Mouse (Mus musculus) embryonic facial prominence, embryonic 14.5 days (tissue): ENCODE measurements around the gene Zfp697. TPM values are rescaled to one million over a fixed set of nuclear protein-coding genes. Genes with fewer than 3 reads are reported as not detected.
"Not testable (repeated sequence)": the region's sequence is repeated elsewhere in the genome, so short reads cannot be mapped to it uniquely, and the experiment has no call there.

Experiments
- ATAC-seq: fragments of 200-750 bp; cut with Nextera tagmentation; 2 replicates; pipeline ENCODE4 v1.8.0; 2017; ENCODE audit warnings: low read depth, moderate number of reproducible peaks, moderate TSS enrichment
- DNase-seq: peaks from one replicate; pipeline ENCODE4 v3.0.0-alpha.2; 2015; ENCODE audit warnings: low spot score
- H3K27ac ChIP-seq: fragments of 300-500 bp; sonication (generic); replicated peaks from 2 replicates; pipeline ENCODE4 v1.5.1; 2014; ENCODE audit warnings: low read depth, mild to moderate bottlenecking, low read length, moderate library complexity
- H3K27me3 ChIP-seq: fragments of 300-500 bp; sonication (generic); replicated peaks from 2 replicates; pipeline ENCODE4 v1.6.1; 2014; ENCODE audit warnings: low read length; ENCODE audit not compliant: control insufficient read depth, insufficient read depth
- H3K36me3 ChIP-seq: fragments of 300-500 bp; sonication (generic); 2 replicates; pipeline ENCODE4 v1.6.1; 2014; ENCODE audit warnings: low read length, mixed read lengths; ENCODE audit not compliant: control insufficient read depth, insufficient read depth
- H3K4me1 ChIP-seq: fragments of 300-500 bp; sonication (generic); 2 replicates; pipeline ENCODE4 v1.6.1; 2014; ENCODE audit warnings: antibody characterized with exemption, low read length; ENCODE audit not compliant: control insufficient read depth, insufficient read depth
- H3K4me2 ChIP-seq: fragments of 300-500 bp; sonication (generic); 2 replicates; pipeline ENCODE4 v1.6.1; 2014; ENCODE audit warnings: low read depth, mild to moderate bottlenecking, low read length, moderate library complexity, mixed read lengths
- H3K4me3 ChIP-seq: fragments of 300-500 bp; sonication (generic); 2 replicates; pipeline ENCODE4 v1.5.1; 2014; ENCODE audit warnings: low read depth, mild to moderate bottlenecking, low read length
- H3K9ac ChIP-seq: fragments of 300-500 bp; sonication (generic); 2 replicates; pipeline ENCODE4 v1.6.1; 2014; ENCODE audit warnings: low read depth, mild to moderate bottlenecking, low read length, moderate library complexity, mixed read lengths
- H3K9me3 ChIP-seq: fragments of 300-500 bp; sonication (generic); 2 replicates; pipeline ENCODE4 v1.6.1; 2016; ENCODE audit warnings: low read length; ENCODE audit not compliant: control insufficient read depth
- WGBS: fragments of 180-500 bp; shearing (Covaris S2); extraction: QIAGEN DNeasy Blood & Tissue Kit; methylation state at CpG from one replicate; pipeline ENCODE4 v1.1.7; 2014; 5-methylcytosine and 5-hydroxymethylcytosine counted together
- polyA plus RNA-seq: library from polyadenylated mRNA; unstranded; fragments of >200 nt; fragmentation: Nextera tagmentation; extraction: Ambion mirVana; gene quantifications from 2 replicates; pipeline ENCODE4 v1.2.1, GENCODE M21; 2014

Gene Zfp697
- polyA plus RNA-seq, result 4.8 and 6.2 TPM in 2 replicates

GRCm38 (mm10) chr3:98382246-98382939 lies at the start of gene Zfp697:
Gene Zfp697 (plus strand): TSS chr3:98382461.
- peaks cover 6% of the 10 kb centered on the region for H3K4me1 ChIP-seq
- peak within 1 kb of the TSS; percentile 92 for H3K4me3 ChIP-seq
- 0% methylated on average over 29 of the region's 42 CpGs for WGBS
- ATAC-seq, result peak; percentile 93
- peak; percentile 90 for DNase-seq
- H3K27ac ChIP-seq, result peak within 1 kb of the TSS; percentile 65; the same call in 1 of the 2 replicates
- no peaks in the 10 kb centered on the region for H3K9me3 ChIP-seq
- H3K27me3 ChIP-seq, result no peaks in the 10 kb centered on the region
- peak within 1 kb of the TSS; percentile 95 for H3K4me2 ChIP-seq
- peak within 1 kb of the TSS; percentile 89 for H3K9ac ChIP-seq
- H3K36me3 ChIP-seq, result no peaks in the 10 kb centered on the region

DNA sequence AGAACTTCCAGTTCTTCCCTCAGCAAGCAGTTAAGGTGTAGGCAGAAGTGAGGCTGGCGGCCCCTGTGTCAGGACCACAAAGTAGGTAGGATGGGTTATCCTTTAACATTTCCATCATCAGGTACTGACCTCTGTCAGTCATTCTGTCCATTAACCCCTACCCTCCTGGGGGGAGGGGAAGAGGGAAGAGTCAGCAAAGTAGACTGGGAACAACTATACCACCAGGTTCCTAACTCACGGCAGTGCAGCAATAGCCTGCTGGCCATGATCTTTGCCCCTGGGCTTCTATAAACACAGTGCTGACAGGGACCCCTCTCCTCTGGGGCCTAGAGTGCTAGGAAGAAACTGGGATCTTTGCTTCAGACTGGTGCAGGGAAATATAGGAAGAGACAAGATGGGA lies 48.3 kb upstream of the Zfp697 start:
- DNase-seq, result no peak
- no peak overlapping the region for H3K4me3 ChIP-seq
- no peak overlapping the region for H3K4me2 ChIP-seq
- H3K9ac ChIP-seq, result no peak overlapping the region
- H3K27ac ChIP-seq, result no peak overlapping the region
- WGBS, result 80% methylated on average over 2 of the region's 2 CpGs
- H3K27me3 ChIP-seq, result no peaks in the 10 kb centered on the region
- no peaks in the 10 kb centered on the region for H3K9me3 ChIP-seq
- ATAC-seq, result no peak
- peaks cover 30% of the 10 kb centered on the region for H3K4me1 ChIP-seq
- peaks cover 53% of the 10 kb centered on the region for H3K36me3 ChIP-seq

DNA sequence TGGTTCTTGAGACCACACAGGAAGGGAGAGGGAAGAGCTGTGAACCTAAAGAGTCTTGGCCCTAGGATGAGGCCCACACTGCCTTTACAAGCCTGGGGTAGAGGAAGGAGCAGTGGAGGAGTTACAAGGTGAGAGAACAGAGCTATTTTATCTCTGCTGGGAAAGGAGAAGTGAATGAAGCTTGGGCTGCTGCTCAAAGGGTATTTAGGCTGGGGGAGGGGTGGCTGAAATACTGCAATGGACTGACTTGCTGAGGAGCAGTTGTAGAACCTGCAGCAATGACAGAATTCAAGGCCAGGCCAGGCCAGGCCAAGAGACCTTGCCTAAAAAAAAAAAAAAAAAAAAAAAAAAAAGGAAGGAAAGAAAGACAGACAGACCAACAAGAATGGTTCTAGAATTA lies 46.9 kb upstream of the Zfp697 start:
- H3K4me1 ChIP-seq, result peaks cover 30% of the 10 kb centered on the region
- peaks cover 41% of the 10 kb centered on the region for H3K36me3 ChIP-seq
- no peaks in the 10 kb centered on the region for H3K9me3 ChIP-seq
- H3K4me3 ChIP-seq, result no peak overlapping the region
- DNase-seq, result no peak
- no peak for ATAC-seq
- H3K9ac ChIP-seq, result no peak overlapping the region
- no peaks in the 10 kb centered on the region for H3K27me3 ChIP-seq
- no peak overlapping the region for H3K4me2 ChIP-seq
- no peak overlapping the region for H3K27ac ChIP-seq

GRCm38 (mm10) chr3:98335886-98336285 lies 46.4 kb upstream of the Zfp697 start:
- no peaks in the 10 kb centered on the region for H3K9me3 ChIP-seq
- WGBS, result 66% methylated on average over 7 of the region's 7 CpGs
- no peaks in the 10 kb centered on the region for H3K27me3 ChIP-seq
- H3K4me1 ChIP-seq, result peaks cover 30% of the 10 kb centered on the region
- H3K36me3 ChIP-seq, result peaks cover 37% of the 10 kb centered on the region
- ATAC-seq (no peak), DNase-seq (no peak)
- no peak overlapping the region for H3K27ac ChIP-seq
- no peak overlapping the region for H3K9ac ChIP-seq
- peak overlapping the region; percentile 19; the same call in 1 of the 2 replicates for H3K4me2 ChIP-seq
- no peak overlapping the region for H3K4me3 ChIP-seq

- Histone ChIP-seq H3K4me2 (peak overlapping the region; percentile 78), H3K27ac (no peak overlapping the region; the same call in 1 of the 2 replicates), H3K4me1 (peaks cover 30% of the 10 kb centered on the region), H3K4me3 (0 out of 2 replicates have a peak overlapping the region, but pooled peaks have one; percentile 52), H3K9me3 (no peaks in the 10 kb centered on the region), H3K9ac (no peak overlapping the region), H3K27me3 (no peaks in the 10 kb centered on the region), H3K36me3 (peaks cover 29% of the 10 kb centered on the region)
- ATAC-seq (no peak), DNase-seq (peak; percentile 80)
- whole genome bisulfite sequencing, result 71% methylated on average over 22 of the region's 22 CpGs
These were observed 45.3 kb upstream of the Zfp697 start for GRCm38 (mm10) chr3:98336661-98337654.

DNA sequence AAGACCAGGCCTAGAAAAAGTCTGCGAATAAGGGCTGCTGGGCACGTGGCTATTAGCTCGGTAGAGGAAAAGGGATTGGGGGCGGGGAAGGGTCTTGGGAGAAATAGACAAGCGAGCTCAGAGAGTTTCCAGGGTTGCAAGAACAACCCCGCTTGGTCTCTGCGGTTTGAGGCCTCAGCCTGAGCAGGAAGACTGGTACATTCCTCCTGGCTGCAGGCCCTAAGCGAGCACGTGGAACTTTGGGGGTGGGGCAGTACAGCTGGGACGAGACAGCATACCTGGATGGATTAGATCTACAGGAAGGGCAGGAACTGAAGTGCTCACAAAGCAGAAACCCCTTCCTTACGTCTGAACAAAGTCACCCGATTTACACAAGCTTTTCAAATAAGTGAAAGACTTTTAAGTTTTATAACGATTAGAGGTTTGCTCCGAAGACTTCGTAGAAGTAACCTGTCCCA lies 43.6 kb upstream of the Zfp697 start:
- Histone ChIP-seq H3K4me3 (peak overlapping the region; percentile 52), H3K27me3 (no peaks in the 10 kb centered on the region), H3K27ac (peak overlapping the region; percentile 82), H3K4me1 (peaks cover 30% of the 10 kb centered on the region), H3K4me2 (peak overlapping the region; percentile 78), H3K9ac (peak overlapping the region; percentile 71), H3K36me3 (peaks cover 14% of the 10 kb centered on the region; the same call in 1 of the 2 replicates), H3K9me3 (no peaks in the 10 kb centered on the region)
- 3% methylated on average over 15 of the region's 15 CpGs for WGBS
- ATAC-seq (peak; percentile 67; the same call in 1 of the 2 replicates), DNase-seq (peak; percentile 90)

- no peaks in the 10 kb centered on the region for H3K9me3 ChIP-seq
- no peaks in the 10 kb centered on the region for H3K27me3 ChIP-seq
- peak overlapping the region; percentile 82 for H3K27ac ChIP-seq
- peaks cover 30% of the 10 kb centered on the region for H3K4me1 ChIP-seq
- DNase-seq (peak; percentile 62), ATAC-seq (peak; percentile 42)
- under 1% methylated on average over 37 of the region's 46 CpGs for WGBS
- peaks cover 10% of the 10 kb centered on the region; the same call in 1 of the 2 replicates for H3K36me3 ChIP-seq
- H3K4me3 ChIP-seq, result peak overlapping the region; percentile 52
- H3K4me2 ChIP-seq, result peak overlapping the region; percentile 78
- H3K9ac ChIP-seq, result peak overlapping the region; percentile 71
These were observed 43.1 kb upstream of the Zfp697 start for GRCm38 (mm10) chr3:98339097-98339705.

DNA sequence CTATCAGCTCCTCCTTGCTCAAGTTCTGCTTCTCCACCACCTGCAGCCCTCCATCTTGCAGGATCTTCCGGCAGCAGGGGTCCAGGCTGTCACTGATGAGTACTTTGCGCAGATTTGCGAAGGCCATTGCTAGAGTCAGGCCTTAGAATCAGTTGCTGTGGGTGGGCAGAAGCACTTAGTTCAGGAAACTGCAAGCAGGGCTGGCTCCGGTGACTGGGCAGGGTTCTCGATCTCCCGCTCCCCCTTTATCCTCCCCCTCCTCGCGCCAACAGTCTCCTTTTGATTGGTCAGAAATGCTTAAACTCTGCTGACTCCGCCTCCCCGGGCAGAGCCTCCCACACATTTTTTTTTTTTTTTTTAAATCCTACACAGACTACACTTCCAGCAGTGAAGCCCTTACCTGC lies 42.6 kb upstream of the Zfp697 start, which contains the start of gene Phgdh:
TSS of gene Phgdh (minus strand) at position 285 of the 404 bp plus-strand sequence.
- Histone ChIP-seq H3K27ac (peak within 1 kb of the TSS; percentile 82), H3K4me3 (peak within 1 kb of the TSS; percentile 52), H3K4me2 (peak within 1 kb of the TSS; percentile 78), H3K9ac (peak within 1 kb of the TSS; percentile 71), H3K4me1 (peaks cover 30% of the 10 kb centered on the region)
- not testable (repeated sequence) for H3K36me3 ChIP-seq, H3K27me3 ChIP-seq, H3K9me3 ChIP-seq
- ATAC-seq (peak; percentile 91), DNase-seq (peak; percentile 96)
- WGBS, result 0% methylated on average over 7 of the region's 10 CpGs
